Mouse (Mus musculus) stomach, postnatal 0 days (tissue): ENCODE measurements at regions not wholly inside any gene's neighbourhood (a gene's known extent, or its start where the extent isn't known, plus 50 kb on each side); places are given as distances from the start of the nearest gene placed in this dataset.

Experiments
- ATAC-seq: fragments of 200-750 bp; cut with Nextera tagmentation; 2 replicates; pipeline ENCODE4 v1.8.0; 2017; ENCODE audit not compliant: low FRiP score, low TSS enrichment
- DNase-seq: peaks from one replicate; pipeline ENCODE4 v3.0.0-alpha.2; 2016; ENCODE audit warnings: low spot score
- H3K27ac ChIP-seq: fragments of 300-500 bp; sonication (generic); replicated peaks from 2 replicates; pipeline ENCODE4 v1.5.1; 2014; ENCODE audit warnings: mild to moderate bottlenecking, control low read depth
- H3K27me3 ChIP-seq: fragments of 300-500 bp; sonication (generic); 2 replicates; pipeline ENCODE4 v1.6.1; 2014; ENCODE audit warnings: low read length; ENCODE audit not compliant: control insufficient read depth, insufficient read depth
- H3K36me3 ChIP-seq: fragments of 300-500 bp; sonication (generic); 2 replicates; pipeline ENCODE4 v1.6.1; 2014; ENCODE audit warnings: low read length, mixed read lengths; ENCODE audit not compliant: control insufficient read depth, insufficient read depth
- H3K4me1 ChIP-seq: fragments of 300-500 bp; sonication (generic); replicated peaks from 2 replicates; pipeline ENCODE4 v1.6.1; 2014; ENCODE audit warnings: antibody characterized with exemption; ENCODE audit not compliant: control insufficient read depth, insufficient read depth
- H3K4me2 ChIP-seq: fragments of 300-500 bp; sonication (generic); replicated peaks from 2 replicates; pipeline ENCODE4 v1.6.1; 2014; ENCODE audit warnings: low read depth, mild to moderate bottlenecking, control low read depth, moderate library complexity
- H3K4me3 ChIP-seq: fragments of 300-500 bp; sonication (generic); 2 replicates; pipeline ENCODE4 v1.5.1; 2014; ENCODE audit warnings: low read depth, low read length, control low read depth
- H3K9ac ChIP-seq: fragments of 300-500 bp; sonication (generic); 2 replicates; pipeline ENCODE4 v1.6.1; 2014; ENCODE audit warnings: mild to moderate bottlenecking, low read length, control low read depth, mixed read lengths
- H3K9me3 ChIP-seq: fragments of 300-500 bp; sonication (generic); 2 replicates; pipeline ENCODE4 v1.6.1; 2016; ENCODE audit warnings: low read length; ENCODE audit not compliant: control insufficient read depth
- CTCF ChIP-seq: IDR thresholded peaks from 2 replicates; pipeline ENCODE4 v1.5.1; 2016; ENCODE audit warnings: antibody characterized with exemption, low read depth, mild to moderate bottlenecking, moderate library complexity
- EP300 ChIP-seq: optimal IDR thresholded peaks from 2 replicates; pipeline ENCODE3; 2016; ENCODE audit warnings: antibody characterized with exemption
- WGBS: fragments of 180-500 bp; shearing (Covaris S2); extraction: QIAGEN DNeasy Blood & Tissue Kit; methylation state at CpG from one replicate; pipeline ENCODE4 v1.1.7; 2014; 5-methylcytosine and 5-hydroxymethylcytosine counted together

DNA sequence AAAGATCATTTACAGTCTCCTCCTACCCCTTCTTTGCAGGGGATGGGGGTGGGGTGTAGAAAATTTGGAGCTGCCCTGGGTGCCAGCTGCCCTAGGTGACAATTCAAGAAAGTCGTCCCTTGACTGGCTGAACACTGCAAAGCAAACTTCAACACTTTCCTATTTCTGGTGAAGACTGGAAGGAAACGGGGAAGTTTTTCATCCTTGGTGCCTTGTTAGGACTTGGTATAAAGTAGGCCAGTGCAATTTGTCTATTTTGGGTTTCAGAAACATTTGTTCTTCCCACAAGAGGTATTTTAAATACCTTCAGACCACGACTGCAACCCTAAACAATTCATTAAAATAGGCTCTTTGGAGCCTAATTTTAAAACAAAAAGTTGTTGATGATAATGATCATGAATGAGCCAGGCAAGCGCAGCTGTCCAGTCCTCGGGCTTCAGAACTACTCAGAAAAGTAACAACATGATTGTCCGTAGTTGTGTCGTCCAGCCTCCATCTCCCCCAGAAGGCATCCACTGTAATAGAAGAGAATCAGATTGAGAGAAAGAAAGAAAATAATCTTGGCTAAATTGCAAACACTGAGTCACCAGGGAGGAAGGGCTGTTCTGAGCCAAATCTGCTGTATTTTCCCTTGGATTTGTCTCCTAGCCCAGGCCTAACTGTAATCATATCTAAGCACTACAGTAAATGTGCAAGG is 194.2 kb downstream of the Mex3b start:
- no peak for ATAC-seq
- Histone ChIP-seq H3K4me1 (no peaks in the 10 kb centered on the region), H3K36me3 (no peaks in the 10 kb centered on the region), H3K9me3 (no peaks in the 10 kb centered on the region), H3K9ac (no peak overlapping the region), H3K4me2 (no peak overlapping the region), H3K27ac (no peak overlapping the region), H3K4me3 (no peak overlapping the region), H3K27me3 (no peaks in the 10 kb centered on the region)
- no peak for DNase-seq
- TF ChIP-seq EP300 = no peak
- TF ChIP-seq CTCF = no peak
- 54% methylated on average over 7 of the region's 7 CpGs for WGBS

DNA sequence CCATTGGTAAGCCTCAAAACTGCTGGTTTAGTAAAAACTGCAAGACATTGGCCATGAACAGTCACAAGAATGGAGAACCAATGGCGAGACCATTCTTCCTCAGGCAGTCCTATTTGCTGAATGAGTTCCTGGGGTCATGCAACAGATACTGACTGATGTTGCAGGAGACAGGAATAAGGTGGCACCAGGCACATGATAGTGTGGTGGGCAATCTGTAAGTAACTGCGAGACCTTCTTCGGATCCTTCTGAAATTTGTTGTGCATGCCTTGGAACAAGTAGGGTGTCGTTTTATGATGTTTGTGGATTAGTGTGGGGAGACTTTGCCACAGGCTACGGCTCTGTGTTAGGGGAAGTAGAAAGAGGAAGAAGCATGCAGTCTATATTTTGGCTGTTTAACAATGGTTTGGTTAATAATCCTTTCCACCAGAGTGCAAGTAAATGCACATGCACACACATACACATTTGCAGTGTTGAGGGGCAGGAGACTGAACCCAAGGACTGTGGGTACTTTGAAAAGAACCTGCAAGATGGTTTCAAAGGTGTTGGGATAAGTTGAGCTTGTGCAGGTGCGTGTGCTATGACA is 194.9 kb downstream of the Mex3b start:
- 87% methylated on average over 6 of the region's 6 CpGs for WGBS
- no peaks in the 10 kb centered on the region for H3K36me3 ChIP-seq
- H3K9ac ChIP-seq = no peak overlapping the region
- TF ChIP-seq EP300 = no peak
- no peak for TF ChIP-seq CTCF
- DNase-seq (no peak), ATAC-seq (no peak)
- H3K27ac ChIP-seq = no peak overlapping the region
- H3K4me2 ChIP-seq = no peak overlapping the region
- no peaks in the 10 kb centered on the region for H3K9me3 ChIP-seq
- H3K4me1 ChIP-seq = no peaks in the 10 kb centered on the region
- H3K4me3 ChIP-seq = no peak overlapping the region
- no peaks in the 10 kb centered on the region for H3K27me3 ChIP-seq

DNA sequence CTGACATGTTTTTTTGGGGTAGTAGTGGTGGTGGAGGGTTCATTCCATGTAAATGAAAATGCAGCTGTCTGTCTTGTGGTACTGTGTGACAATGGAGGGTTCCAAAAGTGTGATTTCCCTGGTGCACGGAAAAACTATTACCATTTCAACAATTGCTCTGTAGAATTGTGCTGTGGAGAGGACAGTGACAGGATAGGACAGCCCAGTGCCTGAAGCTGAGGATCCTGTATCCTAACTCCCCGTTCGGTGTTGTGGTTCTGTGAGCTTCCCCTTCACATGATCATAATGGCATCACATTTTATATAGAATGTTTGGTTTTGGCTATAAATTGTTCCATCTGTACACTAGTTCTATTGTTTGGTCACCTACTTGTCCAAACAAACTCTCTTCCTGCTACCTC is 196.4 kb downstream of the Mex3b start:
- Histone ChIP-seq H3K36me3 (no peaks in the 10 kb centered on the region), H3K4me1 (no peaks in the 10 kb centered on the region), H3K9ac (no peak overlapping the region), H3K27ac (no peak overlapping the region), H3K27me3 (no peaks in the 10 kb centered on the region), H3K4me3 (no peak overlapping the region), H3K9me3 (no peaks in the 10 kb centered on the region), H3K4me2 (no peak overlapping the region)
- no peak for DNase-seq
- TF ChIP-seq EP300 = no peak
- TF ChIP-seq CTCF = no peak
- 68% methylated on average over 3 of the region's 3 CpGs for WGBS
- ATAC-seq = no peak

DNA sequence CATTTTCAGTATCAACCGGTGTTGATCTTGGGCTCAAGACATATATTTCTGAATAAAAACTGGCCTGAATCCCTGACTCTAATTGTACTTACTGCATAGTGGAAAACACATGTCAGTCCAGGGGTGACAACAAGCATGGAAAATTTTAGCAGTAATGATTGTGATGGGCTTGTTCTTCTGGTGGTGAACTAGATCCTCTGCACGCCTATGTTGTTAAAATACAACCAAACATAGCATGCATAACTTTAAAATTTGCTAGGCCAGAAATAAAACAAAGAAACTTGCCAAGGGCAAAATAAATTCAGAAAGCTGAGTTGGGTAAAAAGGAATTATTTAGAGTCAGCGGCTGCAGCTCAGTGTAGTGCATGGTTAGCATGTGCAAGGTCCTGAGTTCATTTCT is 198.2 kb downstream of the Mex3b start:
- Histone ChIP-seq H3K36me3 (no peaks in the 10 kb centered on the region), H3K4me2 (no peak overlapping the region), H3K9me3 (no peaks in the 10 kb centered on the region), H3K4me1 (no peaks in the 10 kb centered on the region), H3K27me3 (no peaks in the 10 kb centered on the region), H3K9ac (no peak overlapping the region), H3K27ac (no peak overlapping the region), H3K4me3 (no peak overlapping the region)
- 76% methylated on average over 3 of the region's 3 CpGs for WGBS
- no peak for DNase-seq
- TF ChIP-seq EP300 (no peak), CTCF (no peak)
- no peak for ATAC-seq

DNA sequence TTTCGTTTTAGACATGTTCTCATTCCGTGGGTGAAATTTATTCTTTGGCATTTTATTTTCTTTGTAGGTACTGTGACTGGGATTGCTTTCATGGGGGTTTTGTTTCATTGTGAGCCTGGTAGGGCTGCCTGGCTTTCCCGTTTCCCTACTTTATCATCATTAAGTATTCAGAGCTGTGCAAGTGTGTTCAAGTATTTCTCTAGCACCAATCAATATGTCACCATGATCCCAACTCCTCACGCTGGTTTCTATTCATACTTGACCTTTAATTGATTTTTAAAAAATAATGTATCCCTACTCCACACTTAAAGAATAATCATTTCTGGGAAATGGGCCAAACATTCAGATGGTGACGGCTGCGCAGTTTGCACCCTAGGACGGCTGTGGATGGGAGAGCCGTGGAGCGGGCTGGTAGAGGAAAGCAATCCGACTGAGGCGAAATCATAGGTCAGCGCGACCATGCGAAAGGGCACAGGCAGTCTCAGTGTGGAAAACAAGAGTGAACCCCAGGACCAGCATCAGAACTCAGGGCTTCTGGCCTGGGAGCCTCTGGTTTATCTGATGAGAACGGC is 207.4 kb downstream of the Mex3b start:
- Histone ChIP-seq H3K36me3 (no peaks in the 10 kb centered on the region), H3K9me3 (no peaks in the 10 kb centered on the region), H3K4me1 (no peaks in the 10 kb centered on the region), H3K4me3 (no peak overlapping the region), H3K4me2 (no peak overlapping the region), H3K27ac (no peak overlapping the region), H3K9ac (no peak overlapping the region), H3K27me3 (no peaks in the 10 kb centered on the region)
- ATAC-seq = no peak
- WGBS = 60% methylated on average over 15 of the region's 15 CpGs
- no peak for DNase-seq
- TF ChIP-seq CTCF (no peak), EP300 (no peak)
